Mouse (Mus musculus) liver, postnatal 0 days (tissue): Measurements from ENCODE around the gene 2410131K14Rik. TPM values are rescaled to one million over a fixed set of nuclear protein-coding genes. Genes with fewer than 3 reads are reported as not detected.

Experiments used
- ATAC-seq: fragments of 200-750 bp; cut with Nextera tagmentation; 2 replicates; pipeline ENCODE4 v1.8.0; 2017; ENCODE audit warnings: mild to moderate bottlenecking, moderate library complexity
- DNase-seq: peaks from one replicate; pipeline ENCODE4 v3.0.0-alpha.2; 2016
- H3K27ac ChIP-seq: fragments of 300-500 bp; sonication (generic); 2 replicates; pipeline ENCODE4 v1.5.1; 2014; ENCODE audit warnings: antibody characterized with exemption, moderate library complexity, mild to moderate bottlenecking, low read depth
- H3K27me3 ChIP-seq: fragments of 300-500 bp; sonication (generic); 2 replicates; pipeline ENCODE4 v1.6.1; 2014; ENCODE audit warnings: low read length, control low read depth, mixed read lengths; ENCODE audit not compliant: insufficient read depth
- H3K36me3 ChIP-seq: fragments of 300-500 bp; sonication (generic); replicated peaks from 2 replicates; pipeline ENCODE4 v1.6.1; 2014; ENCODE audit warnings: mild to moderate bottlenecking, control low read depth, low read length, moderate library complexity, mixed read lengths; ENCODE audit not compliant: insufficient read depth
- H3K4me1 ChIP-seq: fragments of 300-500 bp; sonication (generic); 2 replicates; pipeline ENCODE4 v1.6.1; 2014; ENCODE audit warnings: antibody characterized with exemption, mild to moderate bottlenecking, control low read depth; ENCODE audit not compliant: insufficient read depth
- H3K4me2 ChIP-seq: fragments of 300-500 bp; sonication (generic); 2 replicates; pipeline ENCODE4 v1.6.1; 2014; ENCODE audit warnings: low read depth, mild to moderate bottlenecking, low read length, moderate library complexity, mixed read lengths
- H3K4me3 ChIP-seq: fragments of 300-500 bp; sonication (generic); 2 replicates; pipeline ENCODE4 v1.5.1; 2014; ENCODE audit warnings: low read depth, low read length
- H3K9ac ChIP-seq: fragments of 300-500 bp; sonication (generic); replicated peaks from 2 replicates; pipeline ENCODE4 v1.6.1; 2014; ENCODE audit warnings: mild to moderate bottlenecking, moderate library complexity
- H3K9me3 ChIP-seq: fragments of 300-500 bp; sonication (generic); 2 replicates; pipeline ENCODE4 v1.6.1; 2016; ENCODE audit warnings: mild to moderate bottlenecking, control low read depth, low read length, mixed read lengths
- CTCF ChIP-seq: sonication (generic); IDR thresholded peaks from 2 replicates; pipeline ENCODE4 v1.5.1; 2016; ENCODE audit warnings: antibody characterized with exemption, low read depth
- EP300 ChIP-seq: IDR thresholded peaks from 2 replicates; pipeline ENCODE4 v1.6.1; 2016; ENCODE audit warnings: antibody characterized with exemption, low read depth, mild to moderate bottlenecking
- WGBS: fragments of 180-500 bp; shearing (Covaris S2); extraction: QIAGEN DNeasy Blood & Tissue Kit; methylation state at CpG from one replicate; pipeline ENCODE4 v1.1.7; 2014; ENCODE audit not compliant: insufficient replicate concordance; 5-methylcytosine and 5-hydroxymethylcytosine counted together
- polyA plus RNA-seq: library from polyadenylated mRNA; unstranded; fragments of >200 nt; fragmentation: Nextera tagmentation; extraction: Ambion mirVana; gene quantifications from 2 replicates; pipeline ENCODE4 v1.2.1, GENCODE M21; 2015

The 2410131K14Rik gene
- polyA plus RNA-seq, 1 experiment from 2014 or later: 1.3 TPM

DNA sequence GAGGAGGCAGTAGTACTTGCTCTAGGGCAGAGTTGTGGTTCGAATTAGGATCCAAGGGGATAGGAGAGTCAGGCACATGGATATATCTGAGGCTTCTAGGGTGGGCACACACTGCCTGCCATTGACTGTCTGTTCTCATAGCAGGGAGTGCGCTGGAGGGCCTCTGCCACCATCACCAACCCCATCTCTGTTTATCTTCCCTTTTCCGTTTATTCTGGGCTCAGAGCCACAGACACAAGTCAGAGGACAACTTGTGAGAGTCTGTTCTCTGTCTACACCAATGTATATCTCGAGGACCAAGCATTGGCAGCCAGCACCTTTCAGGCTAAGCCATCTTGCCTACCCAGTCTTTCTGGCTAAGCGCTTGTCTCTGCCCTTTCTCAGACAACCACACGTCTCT, 14.6 kb downstream of the 2410131K14Rik start:
- Histone ChIP-seq H3K4me2 (no peak overlapping the region), H3K4me1 (peaks cover 21% of the 10 kb centered on the region), H3K27me3 (no peaks in the 10 kb centered on the region), H3K36me3 (peaks cover 26% of the 10 kb centered on the region), H3K9ac (no peak overlapping the region), H3K9me3 (no peaks in the 10 kb centered on the region), H3K4me3 (no peak overlapping the region), H3K27ac (peak overlapping the region; percentile 44; the same call in 1 of the 2 replicates)
- ATAC-seq: no peak
- 40% methylated on average over 6 of the region's 6 CpGs for WGBS
- DNase-seq: no peak
- TF ChIP-seq CTCF (no peak), EP300 (no peak)

- Histone ChIP-seq H3K4me1 (peaks cover 21% of the 10 kb centered on the region), H3K9me3 (no peaks in the 10 kb centered on the region), H3K27me3 (no peaks in the 10 kb centered on the region), H3K4me2 (no peak overlapping the region), H3K36me3 (peaks cover 26% of the 10 kb centered on the region), H3K9ac (no peak overlapping the region), H3K27ac (no peak overlapping the region), H3K4me3 (no peak overlapping the region)
- 48% methylated on average over 10 of the region's 10 CpGs for WGBS
- ATAC-seq: no peak
- DNase-seq: peak; percentile 32
- no peak for TF ChIP-seq EP300
- no peak for TF ChIP-seq CTCF
Observed at GRCm38 (mm10) chr5:118260055-118260454, 15.0 kb downstream of the 2410131K14Rik start.

- DNase-seq (no peak), ATAC-seq (no peak)
- TF ChIP-seq CTCF (no peak), EP300 (no peak)
- peaks cover 26% of the 10 kb centered on the region for H3K36me3 ChIP-seq
- no peaks in the 10 kb centered on the region for H3K27me3 ChIP-seq
- H3K4me1 ChIP-seq: peaks cover 25% of the 10 kb centered on the region
- H3K4me3 ChIP-seq: no peak overlapping the region
- no peak overlapping the region for H3K27ac ChIP-seq
- no peak overlapping the region for H3K4me2 ChIP-seq
- no peaks in the 10 kb centered on the region for H3K9me3 ChIP-seq
- H3K9ac ChIP-seq: no peak overlapping the region
- WGBS: 82% methylated on average over 11 of the region's 11 CpGs
Observed at GRCm38 (mm10) chr5:118260642-118261041, 15.6 kb downstream of the 2410131K14Rik start.

- no peaks in the 10 kb centered on the region for H3K27me3 ChIP-seq
- H3K27ac ChIP-seq: no peak overlapping the region
- no peaks in the 10 kb centered on the region for H3K9me3 ChIP-seq
- H3K4me2 ChIP-seq: no peak overlapping the region
- H3K9ac ChIP-seq: no peak overlapping the region
- H3K36me3 ChIP-seq: peaks cover 26% of the 10 kb centered on the region
- ATAC-seq (no peak), DNase-seq (no peak)
- H3K4me3 ChIP-seq: no peak overlapping the region
- peaks cover 28% of the 10 kb centered on the region for H3K4me1 ChIP-seq
- TF ChIP-seq EP300: no peak
- TF ChIP-seq CTCF: no peak
- WGBS: 83% methylated on average over 9 of the region's 9 CpGs
Observed at GRCm38 (mm10) chr5:118261181-118261580, 16.2 kb downstream of the 2410131K14Rik start.

- Histone ChIP-seq H3K9me3 (no peaks in the 10 kb centered on the region), H3K36me3 (peaks cover 21% of the 10 kb centered on the region), H3K4me1 (peaks cover 28% of the 10 kb centered on the region), H3K27me3 (no peaks in the 10 kb centered on the region), H3K9ac (no peak overlapping the region), H3K4me3 (no peak overlapping the region), H3K4me2 (no peak overlapping the region), H3K27ac (0 out of 2 replicates have a peak overlapping the region, but pooled peaks have one; percentile 1)
- DNase-seq: no peak
- TF ChIP-seq EP300 (no peak), CTCF (no peak)
- WGBS: 63% methylated on average over 8 of the region's 8 CpGs
- ATAC-seq: peak; percentile 61
Observed at GRCm38 (mm10) chr5:118262418-118262817, 17.4 kb downstream of the 2410131K14Rik start.

- no peak for ATAC-seq
- peaks cover 25% of the 10 kb centered on the region for H3K4me1 ChIP-seq
- no peak overlapping the region for H3K4me2 ChIP-seq
- H3K9ac ChIP-seq: no peak overlapping the region
- H3K9me3 ChIP-seq: no peaks in the 10 kb centered on the region
- no peaks in the 10 kb centered on the region for H3K27me3 ChIP-seq
- no peak overlapping the region for H3K27ac ChIP-seq
- WGBS: 76% methylated on average over 9 of the region's 9 CpGs
- H3K4me3 ChIP-seq: no peak overlapping the region
- TF ChIP-seq CTCF (no peak), EP300 (no peak)
- H3K36me3 ChIP-seq: peaks cover 17% of the 10 kb centered on the region
- DNase-seq: no peak
Observed at GRCm38 (mm10) chr5:118264279-118264678, 19.3 kb downstream of the 2410131K14Rik start.

GRCm38 (mm10) chr5:118265366-118265765, 20.3 kb downstream of the 2410131K14Rik start:
- no peak overlapping the region for H3K4me2 ChIP-seq
- H3K4me3 ChIP-seq: no peak overlapping the region
- 47% methylated on average over 5 of the region's 5 CpGs for WGBS
- ATAC-seq (peak; percentile 55), DNase-seq (no peak)
- H3K27ac ChIP-seq: no peak overlapping the region
- H3K4me1 ChIP-seq: peaks cover 17% of the 10 kb centered on the region
- H3K9me3 ChIP-seq: no peaks in the 10 kb centered on the region
- H3K27me3 ChIP-seq: 0 out of 2 replicates have a peak, but pooled peaks cover 3% of the 10 kb centered on the region
- peaks cover 10% of the 10 kb centered on the region; the same call in 1 of the 2 replicates for H3K36me3 ChIP-seq
- TF ChIP-seq EP300: no peak
- no peak for TF ChIP-seq CTCF
- no peak overlapping the region for H3K9ac ChIP-seq
